Mouse (Mus musculus) megakaryocyte, embryonic 14.5 days (primary cell): ENCODE measurements around the gene Tacr2.

Source experiments
- FLI1 ChIP-seq: IDR thresholded peaks from 2 replicates; pipeline ENCODE4 v1.6.1; 2012; ENCODE audit warnings: low read length, inconsistent platforms, mixed read lengths
- GATA1 ChIP-seq: IDR thresholded peaks from 3 replicates; pipeline ENCODE4 v1.6.1; 2012; ENCODE audit warnings: mixed read lengths, low read length, inconsistent platforms, borderline replicate concordance

DNA sequence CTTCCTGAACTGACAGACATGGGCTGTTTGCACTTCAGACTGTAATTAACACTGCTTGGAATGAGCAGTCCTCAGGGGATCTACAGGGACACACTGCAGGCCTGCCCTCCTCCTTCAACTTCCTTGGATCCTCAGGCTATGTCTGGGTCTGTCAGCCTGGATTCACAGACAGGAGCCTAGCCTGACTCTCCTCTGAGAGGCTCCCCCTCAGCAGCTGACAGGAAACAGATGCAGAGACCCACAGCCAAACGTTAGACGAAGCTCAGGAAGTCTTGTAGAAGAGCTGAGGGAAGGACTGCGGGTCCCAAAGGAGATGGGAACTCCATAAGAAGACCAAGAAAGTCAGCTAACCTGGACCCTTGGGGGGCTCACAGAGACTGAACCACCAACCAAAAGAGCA is 54.2 kb downstream of the Tacr2 start:
- TF ChIP-seq GATA1 (no peak), FLI1 (no peak)
